Mouse (Mus musculus) T-helper 2 cell (primary cell): ENCODE measurements around the gene Aqp7.

Source experiments
- in situ Hi-C: fragments of 300-600 bp; cut with MboI, MseI; formaldehyde crosslinking; loops from one replicate; pipeline ENCODE4 v1.15.1; 2025; ENCODE audit warnings: high pct_unique_total_duplicates

The Aqp7 gene

GRCm38 (mm10) chr4:41057361-41057760 lies 9.4 kb upstream of the Aqp7 start:
- in situ Hi-C loops = no loop called here

GRCm38 (mm10) chr4:41056742-41057332 lies 8.9 kb upstream of the Aqp7 start:
- in situ Hi-C loops = no loop called here

GRCm38 (mm10) chr4:41056253-41056652 lies 8.3 kb upstream of the Aqp7 start:
- in situ Hi-C loops = no loop called here

GRCm38 (mm10) chr4:41055111-41055510 lies 7.2 kb upstream of the Aqp7 start:
- in situ Hi-C loops = no loop called here

GRCm38 (mm10) chr4:41051781-41052180 lies 3.8 kb upstream of the Aqp7 start:
- in situ Hi-C loops = loop anchor here (5.0 kb wide), 1 partner anchor 66 kb away; no protein-coding TSS in a partner anchor

- in situ Hi-C loops = loop anchor here (5.0 kb wide), 1 partner anchor 66 kb away; no protein-coding TSS in a partner anchor
Observed at GRCm38 (mm10) chr4:41050726-41051675, 3.1 kb upstream of the Aqp7 start.

- in situ Hi-C loops = no loop called here
Observed at GRCm38 (mm10) chr4:41048926-41049325, 987 bp upstream of the Aqp7 start.

- in situ Hi-C loops = no loop called here
Observed at GRCm38 (mm10) chr4:41046254-41046795, 1.6 kb downstream of the Aqp7 start.

- in situ Hi-C loops = no loop called here
Observed at GRCm38 (mm10) chr4:41045288-41045687, 2.7 kb downstream of the Aqp7 start.

- in situ Hi-C loops = no loop called here
Observed at GRCm38 (mm10) chr4:41043961-41044360, 4.0 kb downstream of the Aqp7 start.

- in situ Hi-C loops = no loop called here
Observed at GRCm38 (mm10) chr4:41042880-41043279, 5.1 kb downstream of the Aqp7 start.

- in situ Hi-C loops = no loop called here
Observed at GRCm38 (mm10) chr4:41040983-41041382, 7.0 kb downstream of the Aqp7 start.

GRCm38 (mm10) chr4:41037942-41038341 lies 10.0 kb downstream of the Aqp7 start:
- in situ Hi-C loops = no loop called here

GRCm38 (mm10) chr4:41031242-41031641 lies 16.7 kb downstream of the Aqp7 start:
- in situ Hi-C loops = no loop called here

- in situ Hi-C loops = no loop called here
Observed at GRCm38 (mm10) chr4:41029372-41029771, 18.6 kb downstream of the Aqp7 start.

- in situ Hi-C loops = no loop called here
Observed at GRCm38 (mm10) chr4:41028272-41028671, 19.7 kb downstream of the Aqp7 start.

- in situ Hi-C loops = no loop called here
Observed at GRCm38 (mm10) chr4:41027872-41028271, 20.1 kb downstream of the Aqp7 start.

- in situ Hi-C loops = no loop called here
Observed at GRCm38 (mm10) chr4:41026086-41026787, 21.7 kb downstream of the Aqp7 start.

GRCm38 (mm10) chr4:41021094-41021493 lies 26.8 kb downstream of the Aqp7 start:
- in situ Hi-C loops = loop anchor here (25.0 kb wide), 1 partner anchor 1966 kb away; no protein-coding TSS in a partner anchor

- in situ Hi-C loops = loop anchor here (25.0 kb wide), 1 partner anchor 1972 kb away; no protein-coding TSS in a partner anchor
Observed at GRCm38 (mm10) chr4:41015798-41016197, 32.1 kb downstream of the Aqp7 start.

- in situ Hi-C loops = loop anchor here (25.0 kb wide), 1 partner anchor 1974 kb away; no protein-coding TSS in a partner anchor
Observed at GRCm38 (mm10) chr4:41013351-41013750, 34.6 kb downstream of the Aqp7 start.
